Mouse (Mus musculus) lung, embryonic 15.5 days (tissue): ENCODE measurements at regions not wholly inside any gene's neighbourhood (a gene's known extent, or its start where the extent isn't known, plus 50 kb on each side); places are given as distances from the start of the nearest gene placed in this dataset.
"Not testable (repeated sequence)": the region's sequence is repeated elsewhere in the genome, so short reads cannot be mapped to it uniquely, and the experiment has no call there.

ENCODE experiments used
- ATAC-seq: fragments of 200-750 bp; cut with Nextera tagmentation; 2 replicates; pipeline ENCODE4 v1.8.0; 2017; ENCODE audit warnings: moderate number of reproducible peaks, borderline replicate concordance; ENCODE audit not compliant: low FRiP score, low TSS enrichment; ENCODE audit errors: extremely low read depth
- H3K27ac ChIP-seq: fragments of 300-500 bp; sonication (generic); 2 replicates; pipeline ENCODE4 v1.5.1; 2015; ENCODE audit warnings: moderate library complexity, mild to moderate bottlenecking, inconsistent platforms
- H3K27me3 ChIP-seq: fragments of 300-500 bp; sonication (generic); 2 replicates; pipeline ENCODE4 v1.6.1; 2015; ENCODE audit warnings: inconsistent platforms
- H3K36me3 ChIP-seq: fragments of 300-500 bp; sonication (generic); 2 replicates; pipeline ENCODE4 v1.6.1; 2015; ENCODE audit warnings: inconsistent platforms
- H3K4me1 ChIP-seq: fragments of 300-500 bp; sonication (generic); 2 replicates; pipeline ENCODE4 v1.6.1; 2015; ENCODE audit warnings: inconsistent platforms
- H3K4me2 ChIP-seq: fragments of 300-500 bp; sonication (generic); 2 replicates; pipeline ENCODE4 v1.6.1; 2015; ENCODE audit warnings: inconsistent platforms, mild to moderate bottlenecking, moderate library complexity
- H3K4me3 ChIP-seq: fragments of 300-500 bp; sonication (generic); 2 replicates; pipeline ENCODE4 v1.5.1; 2015; ENCODE audit warnings: mild to moderate bottlenecking, inconsistent platforms
- H3K9ac ChIP-seq: fragments of 300-500 bp; sonication (generic); 2 replicates; pipeline ENCODE4 v1.6.1; 2015; ENCODE audit warnings: inconsistent platforms
- H3K9me3 ChIP-seq: fragments of 300-500 bp; sonication (generic); 2 replicates; pipeline ENCODE4 v1.6.1; 2016; ENCODE audit warnings: inconsistent platforms
- WGBS: fragments of 180-500 bp; shearing (Covaris S2); methylation state at CpG from one replicate; pipeline ENCODE4 v1.1.7; 2015; 5-methylcytosine and 5-hydroxymethylcytosine counted together

- no peak; the same call in 1 of the 2 replicates for ATAC-seq
- WGBS: 34% methylated on average over 6 of the region's 6 CpGs
- H3K4me1 ChIP-seq: peaks cover 31% of the 10 kb centered on the region
- H3K9me3 ChIP-seq: no peaks in the 10 kb centered on the region
- H3K4me3 ChIP-seq: no peak overlapping the region
- H3K9ac ChIP-seq: no peak overlapping the region
- H3K4me2 ChIP-seq: no peak overlapping the region
- no peaks in the 10 kb centered on the region for H3K36me3 ChIP-seq
- H3K27me3 ChIP-seq: no peaks in the 10 kb centered on the region
- peak overlapping the region; percentile 24 for H3K27ac ChIP-seq
Observed at GRCm38 (mm10) chr2:75781781-75782211, 50.2 kb upstream of the Agps start.

- ATAC-seq: no peak
- H3K4me3 ChIP-seq: no peak overlapping the region
- no peak overlapping the region for H3K4me2 ChIP-seq
- no peak overlapping the region for H3K9ac ChIP-seq
- H3K36me3 ChIP-seq: no peaks in the 10 kb centered on the region
- H3K4me1 ChIP-seq: peaks cover 38% of the 10 kb centered on the region
- 0% methylated on average over 3 of the region's 3 CpGs for WGBS
- no peaks in the 10 kb centered on the region for H3K27me3 ChIP-seq
- no peaks in the 10 kb centered on the region for H3K9me3 ChIP-seq
- peak overlapping the region; percentile 24; the same call in 1 of the 2 replicates for H3K27ac ChIP-seq
Observed at GRCm38 (mm10) chr2:75781078-75781477, 50.9 kb upstream of the Agps start.

- H3K27ac ChIP-seq, ATAC-seq, H3K27me3 ChIP-seq, H3K9me3 ChIP-seq, H3K4me2 ChIP-seq, H3K36me3 ChIP-seq, H3K4me3 ChIP-seq, H3K9ac ChIP-seq: not testable (repeated sequence)
- 78% methylated on average over 3 of the region's 3 CpGs for WGBS
- H3K4me1 ChIP-seq: peaks cover 54% of the 10 kb centered on the region
Observed at GRCm38 (mm10) chr2:75778628-75779027, 53.3 kb upstream of the Agps start.

GRCm38 (mm10) chr2:75777040-75777451 lies 54.9 kb upstream of the Agps start:
- H3K9me3 ChIP-seq: no peaks in the 10 kb centered on the region

GRCm38 (mm10) chr2:75776533-75776932 lies 55.4 kb upstream of the Agps start:
- H3K36me3 ChIP-seq: no peaks in the 10 kb centered on the region
- H3K9me3 ChIP-seq: no peaks in the 10 kb centered on the region
- H3K27ac ChIP-seq: peak overlapping the region; percentile 89
- 10% methylated on average over 12 of the region's 12 CpGs for WGBS
- peaks cover 68% of the 10 kb centered on the region for H3K4me1 ChIP-seq
- H3K27me3 ChIP-seq: no peaks in the 10 kb centered on the region
- peak overlapping the region; percentile 51 for H3K4me2 ChIP-seq
- ATAC-seq: no peak
- H3K9ac ChIP-seq: 0 out of 2 replicates have a peak overlapping the region, but pooled peaks have one; percentile 20
- peak overlapping the region; percentile 13; the same call in 1 of the 2 replicates for H3K4me3 ChIP-seq

More at GRCm38 (mm10) chr2:75777040-75777451, 54.9 kb upstream of the Agps start:
- ATAC-seq: peak; percentile 73
- Histone ChIP-seq H3K27me3 (no peaks in the 10 kb centered on the region), H3K27ac (peak overlapping the region; percentile 89), H3K36me3 (no peaks in the 10 kb centered on the region), H3K9ac (peak overlapping the region; percentile 20; the same call in 1 of the 2 replicates), H3K4me3 (peak overlapping the region; percentile 13; the same call in 1 of the 2 replicates), H3K4me1 (peaks cover 65% of the 10 kb centered on the region), H3K4me2 (peak overlapping the region; percentile 51)
- WGBS: 9% methylated on average over 5 of the region's 6 CpGs

GRCm38 (mm10) chr2:75775217-75775616 lies 56.8 kb upstream of the Agps start:
- Histone ChIP-seq H3K36me3 (no peaks in the 10 kb centered on the region), H3K4me3 (no peak overlapping the region), H3K27me3 (no peaks in the 10 kb centered on the region), H3K27ac (peak overlapping the region; percentile 47; the same call in 1 of the 2 replicates), H3K9me3 (no peaks in the 10 kb centered on the region), H3K4me2 (no peak overlapping the region), H3K9ac (no peak overlapping the region), H3K4me1 (peaks cover 66% of the 10 kb centered on the region)
- no peak for ATAC-seq
- WGBS: 43% methylated on average over 1 of the region's 1 CpGs

- no peaks in the 10 kb centered on the region for H3K9me3 ChIP-seq
- no peak overlapping the region for H3K4me3 ChIP-seq
- H3K27me3 ChIP-seq: no peaks in the 10 kb centered on the region
- H3K4me1 ChIP-seq: peaks cover 69% of the 10 kb centered on the region
- H3K4me2 ChIP-seq: no peak overlapping the region
- H3K9ac ChIP-seq: no peak overlapping the region
- no peak for ATAC-seq
- H3K36me3 ChIP-seq: no peaks in the 10 kb centered on the region
- WGBS: 73% methylated on average over 5 of the region's 5 CpGs
- peak overlapping the region; percentile 90 for H3K27ac ChIP-seq
Observed at GRCm38 (mm10) chr2:75773431-75773830, 58.5 kb upstream of the Agps start.

GRCm38 (mm10) chr2:75772251-75772956 lies 59.6 kb upstream of the Agps start:
- H3K4me3 ChIP-seq: no peak overlapping the region
- H3K4me1 ChIP-seq: peaks cover 68% of the 10 kb centered on the region
- no peak overlapping the region for H3K9ac ChIP-seq
- 0 out of 2 replicates have a peak overlapping the region, but pooled peaks have one; percentile 4 for H3K4me2 ChIP-seq
- H3K36me3 ChIP-seq: no peaks in the 10 kb centered on the region
- peak; percentile 85 for ATAC-seq
- H3K27ac ChIP-seq: peak overlapping the region; percentile 90
- WGBS: 20% methylated on average over 11 of the region's 11 CpGs
- no peaks in the 10 kb centered on the region for H3K27me3 ChIP-seq
- H3K9me3 ChIP-seq: no peaks in the 10 kb centered on the region

GRCm38 (mm10) chr2:75770633-75771032 lies 61.3 kb upstream of the Agps start:
- no peaks in the 10 kb centered on the region for H3K36me3 ChIP-seq
- H3K27ac ChIP-seq: 0 out of 2 replicates have a peak overlapping the region, but pooled peaks have one; percentile 16
- no peak overlapping the region for H3K4me3 ChIP-seq
- no peak overlapping the region for H3K9ac ChIP-seq
- peaks cover 58% of the 10 kb centered on the region for H3K4me1 ChIP-seq
- WGBS: 71% methylated on average over 1 of the region's 1 CpGs
- ATAC-seq: no peak
- no peaks in the 10 kb centered on the region for H3K27me3 ChIP-seq
- no peaks in the 10 kb centered on the region for H3K9me3 ChIP-seq
- H3K4me2 ChIP-seq: no peak overlapping the region

GRCm38 (mm10) chr2:75768559-75769304 lies 63.2 kb upstream of the Agps start:
- H3K4me2 ChIP-seq: 0 out of 2 replicates have a peak overlapping the region, but pooled peaks have one; percentile 6
- H3K9ac ChIP-seq: no peak overlapping the region
- H3K4me3 ChIP-seq: no peak overlapping the region
- no peak for ATAC-seq
- H3K4me1 ChIP-seq: peaks cover 49% of the 10 kb centered on the region
- H3K27me3 ChIP-seq: no peaks in the 10 kb centered on the region
- H3K27ac ChIP-seq: peak overlapping the region; percentile 57
- H3K36me3 ChIP-seq: no peaks in the 10 kb centered on the region
- WGBS: 67% methylated on average over 5 of the region's 5 CpGs
- no peaks in the 10 kb centered on the region for H3K9me3 ChIP-seq

GRCm38 (mm10) chr2:75767871-75768558 lies 63.6 kb upstream of the Nfe2l2 start:
- Histone ChIP-seq H3K27me3 (no peaks in the 10 kb centered on the region), H3K27ac (peak overlapping the region; percentile 57), H3K9me3 (no peaks in the 10 kb centered on the region), H3K4me2 (0 out of 2 replicates have a peak overlapping the region, but pooled peaks have one; percentile 6), H3K4me3 (no peak overlapping the region), H3K9ac (no peak overlapping the region), H3K4me1 (peaks cover 48% of the 10 kb centered on the region), H3K36me3 (no peaks in the 10 kb centered on the region)
- WGBS: 42% methylated on average over 7 of the region's 7 CpGs
- ATAC-seq: no peak
